Mouse (Mus musculus) right cerebral cortex, postnatal 14 days (tissue): ENCODE results near the gene Cnfn.
"Not testable (repeated sequence)": the region's sequence is repeated elsewhere in the genome, so short reads cannot be mapped to it uniquely, and the experiment has no call there.

Source experiments
- DNase-seq: peaks from one replicate; pipeline ENCODE4 v3.0.0; 2022

The Cnfn gene

GRCm38 (mm10) chr7:25369058-25369749 is at the start of gene Cnfn:
Cnfn (minus strand) TSS chr7:25369724.
- DNase-seq, result no peak

- peak; percentile 41 for DNase-seq
Measured at GRCm38 (mm10) chr7:25417597-25417996, 48.1 kb upstream of the Cnfn start.

GRCm38 (mm10) chr7:25412833-25413441 is 43.4 kb upstream of the Cnfn start, which contains the start of gene Cxcl17:
Cxcl17 (minus strand) TSS chr7:25412886.
- DNase-seq, result no peak

GRCm38 (mm10) chr7:25411861-25412260 is 42.3 kb upstream of the Cnfn start:
- no peak for DNase-seq

GRCm38 (mm10) chr7:25410969-25411615 is 41.6 kb upstream of the Cnfn start:
- no peak for DNase-seq

- no peak for DNase-seq
Measured at GRCm38 (mm10) chr7:25409114-25409760, 39.7 kb upstream of the Cnfn start.

- DNase-seq, result no peak
Measured at GRCm38 (mm10) chr7:25406468-25406867, 36.9 kb upstream of the Cnfn start.

GRCm38 (mm10) chr7:25402671-25403101 is 33.2 kb upstream of the Cnfn start:
- DNase-seq, result no peak

GRCm38 (mm10) chr7:25401986-25402385 is 32.5 kb upstream of the Cnfn start:
- DNase-seq, result no peak

GRCm38 (mm10) chr7:25401551-25401950 is 32.0 kb upstream of the Cnfn start:
- DNase-seq, result no peak

- not testable (repeated sequence) for DNase-seq
Measured at GRCm38 (mm10) chr7:25399028-25399427, 29.5 kb upstream of the Cnfn start.

GRCm38 (mm10) chr7:25398610-25399009 is 29.1 kb upstream of the Cnfn start, which contains the start of gene Lipe:
Lipe (minus strand) TSS chr7:25398710.
- DNase-seq, result no peak

GRCm38 (mm10) chr7:25396621-25397020 is 27.1 kb upstream of the Cnfn start:
- DNase-seq, result no peak

GRCm38 (mm10) chr7:25395558-25396521 is 26.3 kb upstream of the Cnfn start:
- peak; percentile 99 for DNase-seq

- no peak for DNase-seq
Measured at GRCm38 (mm10) chr7:25395186-25395557, 25.6 kb upstream of the Cnfn start.

GRCm38 (mm10) chr7:25394754-25395153 is 25.2 kb upstream of the Cnfn start:
- no peak for DNase-seq

- no peak for DNase-seq
Measured at GRCm38 (mm10) chr7:25393451-25394210, 24.1 kb upstream of the Cnfn start.

- DNase-seq, result no peak
Measured at GRCm38 (mm10) chr7:25392851-25393250, 23.3 kb upstream of the Cnfn start.

- DNase-seq, result no peak
Measured at GRCm38 (mm10) chr7:25391856-25392453, 22.4 kb upstream of the Cnfn start.

GRCm38 (mm10) chr7:25390986-25391385 is 21.5 kb upstream of the Cnfn start:
- DNase-seq, result no peak
